Mouse (Mus musculus): ENCODE measurements around the gene Wnt4.

Gene Wnt4

DNA sequence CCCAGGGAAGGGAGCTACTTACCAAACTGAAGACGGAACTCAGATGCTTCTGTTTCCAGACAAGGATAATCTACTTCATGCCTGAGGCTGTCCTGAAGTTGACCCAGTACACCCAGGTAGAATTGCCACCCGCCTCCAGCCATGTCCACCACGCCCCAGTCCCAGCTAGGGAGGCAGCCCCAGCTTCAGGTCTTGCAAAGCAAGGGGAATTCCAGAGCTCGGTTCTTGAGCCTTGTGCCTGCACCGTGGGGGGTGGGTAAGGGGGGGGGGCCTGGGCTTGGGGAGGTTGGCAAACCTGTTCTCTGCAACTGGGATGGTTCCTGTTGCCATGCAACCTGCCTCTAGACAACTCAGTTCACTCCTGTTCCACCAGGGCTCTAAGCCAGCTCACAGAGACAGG, 2.1 kb downstream of the Wnt4 start:
- no peak for DNase-seq (ENCODE audit: low spot score)

DNA sequence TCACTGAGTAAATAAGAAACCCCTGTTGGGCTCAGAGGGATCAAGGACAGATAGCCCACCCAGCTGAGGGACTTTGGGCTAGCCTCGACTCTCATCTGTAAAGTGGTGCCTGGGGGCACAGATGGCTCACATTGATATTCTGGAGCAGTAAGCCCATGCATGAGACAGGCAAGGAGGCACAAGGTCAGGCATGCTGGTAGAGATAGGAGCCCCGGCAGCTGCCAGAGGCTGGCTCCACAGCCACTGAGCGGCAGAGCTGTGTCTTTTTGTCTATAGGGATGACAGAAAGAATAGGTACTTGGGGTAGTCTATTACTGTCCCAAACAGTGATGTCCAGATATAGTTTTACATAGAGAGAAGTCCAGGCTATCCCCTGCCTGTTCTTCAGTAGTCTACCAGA, 4.0 kb downstream of the Wnt4 start:
- no peak for DNase-seq (ENCODE audit: low spot score)

DNA sequence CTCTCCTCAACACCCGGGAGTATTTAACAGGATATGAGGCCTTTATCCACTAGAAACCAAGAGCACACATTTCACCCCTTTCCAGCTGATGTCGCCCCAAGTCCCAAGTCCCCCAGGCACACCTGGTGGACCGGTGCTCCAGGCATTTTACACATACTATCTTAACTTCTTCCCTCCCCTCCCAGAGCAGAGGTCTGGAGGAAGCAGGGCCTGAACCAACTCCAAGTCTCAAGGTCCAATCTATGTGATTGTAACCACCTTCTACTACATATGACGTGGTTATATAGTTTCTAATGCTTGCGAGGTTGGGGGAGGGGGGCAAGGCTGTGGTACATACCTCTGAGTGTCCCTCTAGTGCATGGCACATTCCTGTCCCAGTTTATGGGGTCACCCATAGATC, 4.8 kb downstream of the Wnt4 start:
- no peak for DNase-seq (ENCODE audit: low spot score)

DNA sequence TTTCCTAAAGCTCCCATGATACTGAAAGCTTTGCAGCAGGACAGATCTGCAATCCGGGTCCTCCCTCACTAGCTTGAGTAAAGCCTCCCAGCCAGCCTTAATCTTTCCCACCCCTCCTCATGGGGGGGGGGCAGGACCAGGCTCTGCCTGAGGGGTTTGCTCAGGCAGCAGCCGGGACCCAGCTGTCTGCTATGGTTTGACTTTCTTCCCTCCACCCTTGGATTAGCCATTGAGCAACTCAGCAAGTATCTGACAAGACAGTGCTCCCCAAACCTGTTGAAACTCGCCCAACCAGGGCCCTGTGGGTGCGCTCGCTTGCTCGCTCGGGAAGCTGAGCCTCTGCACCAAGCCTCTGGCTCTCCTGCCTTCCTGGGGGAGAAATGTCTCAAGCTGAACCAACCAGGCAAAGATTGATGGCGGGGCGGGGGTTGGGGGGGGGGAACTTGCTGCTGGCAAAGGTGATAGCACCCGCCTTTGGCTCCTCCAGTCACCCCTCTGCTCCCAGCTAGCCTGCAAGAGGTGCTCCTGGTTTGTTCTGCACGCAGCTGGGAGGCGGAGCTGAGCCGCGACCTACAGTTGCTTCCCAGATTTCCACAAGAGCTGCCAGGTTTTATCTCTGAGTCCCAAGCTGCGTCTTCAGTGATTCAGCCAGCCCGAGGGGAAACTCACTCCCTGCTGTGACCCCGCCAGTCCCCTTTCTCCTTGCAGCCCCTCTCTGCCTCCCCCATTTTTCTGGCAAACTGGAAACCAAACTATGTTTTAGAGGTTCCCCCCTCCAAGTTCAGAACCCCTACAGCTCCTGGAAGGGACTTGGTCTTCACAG, 5.5 kb downstream of the Wnt4 start:
- no peak for DNase-seq (ENCODE audit: low spot score)

DNA sequence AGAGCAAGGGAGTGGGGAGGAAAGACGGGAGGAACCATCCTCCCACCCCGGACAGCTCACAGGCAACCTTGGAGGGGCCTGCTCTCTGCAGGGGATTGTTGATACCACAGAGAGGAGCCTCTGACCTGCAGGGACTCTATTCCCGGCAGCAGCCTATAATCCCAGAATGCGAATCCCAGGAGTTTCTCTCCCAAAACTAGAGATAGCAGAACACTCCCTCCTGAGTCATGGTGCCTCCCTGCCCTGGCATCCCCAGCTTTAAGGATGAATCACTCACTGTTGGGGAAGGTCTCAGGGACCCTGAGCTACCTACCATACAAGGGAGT, 6.1 kb downstream of the Wnt4 start:
- no peak for DNase-seq (ENCODE audit: low spot score)

DNA sequence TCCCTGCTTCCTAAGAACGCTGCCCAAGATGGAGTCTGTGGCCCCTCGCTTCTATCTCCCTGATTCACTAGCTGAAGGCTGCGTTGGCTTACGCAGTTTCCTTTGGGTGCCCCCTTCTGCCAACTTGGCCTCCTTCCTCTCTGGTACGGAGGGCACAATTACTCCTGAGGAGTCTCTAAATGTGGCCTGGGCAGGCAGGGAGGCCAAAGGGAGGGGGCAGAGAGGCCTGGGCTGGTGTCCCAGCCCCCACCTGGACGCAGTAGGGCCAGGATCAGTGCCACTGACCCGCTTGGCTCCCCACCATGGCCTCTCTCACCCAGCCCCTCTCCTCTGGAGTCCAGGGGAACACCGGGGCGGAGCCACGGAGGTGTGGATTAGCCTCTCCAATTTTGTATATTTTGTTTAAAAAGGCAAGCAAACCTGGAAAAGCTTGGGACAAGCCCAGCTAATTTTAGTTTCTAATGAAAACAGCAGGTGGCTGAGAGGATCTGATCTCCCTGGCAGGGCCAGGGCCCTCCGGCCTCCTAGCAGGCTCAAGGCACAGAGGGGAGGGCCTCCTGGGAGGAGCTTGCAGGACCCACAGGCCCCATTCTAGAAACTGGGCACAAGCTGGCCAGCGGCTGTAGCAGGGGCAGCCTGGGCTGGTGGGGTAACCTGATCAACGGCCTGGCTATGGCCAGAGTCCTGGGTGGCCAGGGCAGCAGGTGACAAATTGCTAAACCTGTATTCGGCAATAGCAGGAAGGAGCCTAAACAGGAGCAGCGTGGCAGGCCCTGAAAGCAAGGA, 8.8 kb downstream of the Wnt4 start:
- DNase-seq (ENCODE audit: low spot score) = no peak

DNA sequence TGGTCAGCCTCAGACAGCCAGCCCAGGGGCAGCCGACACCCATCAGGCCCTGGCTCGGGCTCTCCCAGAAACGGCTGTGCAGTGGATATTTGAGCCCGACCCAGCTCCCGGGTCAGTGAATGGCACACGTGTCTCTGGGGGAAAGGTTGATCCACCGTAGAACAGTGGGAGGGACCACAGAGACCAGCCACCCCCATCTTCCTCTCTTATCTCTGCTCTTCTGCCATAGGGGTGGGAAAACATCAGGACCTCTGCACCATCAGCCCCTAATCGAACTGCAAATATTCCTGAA, 9.3 kb downstream of the Wnt4 start:
- DNase-seq (ENCODE audit: low spot score) = no peak

DNA sequence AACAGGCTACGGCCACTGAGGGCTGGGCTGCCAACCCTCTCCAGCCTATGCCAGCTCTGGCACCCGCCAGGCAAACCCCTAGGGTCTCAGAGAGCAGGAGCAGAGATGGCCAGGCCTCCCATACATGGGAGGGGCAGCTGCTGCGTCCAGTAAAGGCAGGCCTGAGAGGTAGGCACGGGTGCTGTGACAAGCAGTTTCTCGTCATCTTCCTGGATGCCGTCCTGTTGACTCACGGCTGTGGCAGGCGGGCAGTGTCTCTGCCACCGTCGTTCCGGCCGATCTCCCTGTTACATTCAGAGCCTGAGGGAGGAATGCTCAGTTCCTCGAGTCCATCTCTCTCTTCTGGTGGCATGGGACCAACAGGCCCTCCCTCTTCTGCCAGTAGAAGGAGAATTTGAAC, 9.9 kb downstream of the Wnt4 start:
- no peak for DNase-seq (ENCODE audit: low spot score)

DNA sequence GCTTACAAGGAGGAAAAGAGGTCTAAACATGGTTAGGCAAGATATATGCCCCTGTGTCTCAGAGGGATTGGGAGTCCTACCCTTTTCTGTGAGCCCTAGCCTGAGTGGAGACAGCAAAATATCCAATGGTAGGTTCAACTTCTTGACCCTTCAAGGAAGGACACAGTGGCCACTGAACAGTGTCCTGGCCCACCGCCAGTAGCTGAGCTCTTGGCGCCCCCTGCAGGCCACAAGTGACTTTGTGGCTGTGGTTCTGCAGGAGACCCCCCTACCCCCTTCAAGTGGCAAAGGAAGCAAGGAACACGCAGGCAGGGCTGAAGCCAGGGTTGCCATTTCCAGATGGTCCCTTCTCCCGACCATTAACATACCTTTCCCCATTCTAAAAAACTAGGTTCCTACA, 10.5 kb downstream of the Wnt4 start:
- DNase-seq (ENCODE audit: low spot score) = no peak

DNA sequence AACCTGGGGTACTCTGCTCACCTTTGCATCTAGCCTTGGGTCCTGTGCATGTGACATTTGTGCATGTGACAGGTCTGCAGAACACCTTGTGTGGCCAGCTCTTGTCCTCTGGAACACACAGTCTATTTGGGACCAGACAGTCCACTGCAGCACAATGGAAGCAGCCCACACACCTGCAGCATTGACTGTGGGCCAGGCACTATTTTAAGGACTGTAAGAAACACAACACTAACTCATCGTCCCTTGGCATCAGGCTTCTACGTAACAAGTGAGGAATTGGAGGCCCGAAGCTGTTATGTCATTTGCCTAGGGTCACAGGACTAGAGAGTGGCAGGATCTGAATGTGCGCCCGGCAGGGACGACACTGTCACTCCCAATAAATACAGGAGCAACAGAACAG, 12.4 kb downstream of the Wnt4 start:
- no peak for DNase-seq (ENCODE audit: low spot score)

DNA sequence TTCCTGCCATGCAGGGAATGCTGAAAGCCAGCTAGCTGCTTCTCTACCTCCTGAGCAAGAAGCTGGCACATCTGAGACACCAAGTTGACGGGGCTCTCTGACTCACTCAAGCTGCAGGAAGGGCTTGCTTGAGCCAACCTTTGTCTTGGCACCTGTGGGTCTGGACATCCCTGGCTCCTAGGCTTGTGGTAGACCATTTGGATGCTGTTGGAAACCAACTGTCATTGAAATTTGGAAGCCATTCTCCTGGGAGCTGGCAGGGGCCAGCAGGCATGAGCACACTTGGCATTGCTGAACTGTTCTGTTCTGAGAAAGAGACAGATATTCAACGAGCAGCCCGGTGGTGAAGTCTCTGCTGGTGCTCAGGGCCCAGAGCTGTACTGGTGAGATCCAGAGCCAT, 13.0 kb downstream of the Wnt4 start:
- no peak for DNase-seq (ENCODE audit: low spot score)

DNA sequence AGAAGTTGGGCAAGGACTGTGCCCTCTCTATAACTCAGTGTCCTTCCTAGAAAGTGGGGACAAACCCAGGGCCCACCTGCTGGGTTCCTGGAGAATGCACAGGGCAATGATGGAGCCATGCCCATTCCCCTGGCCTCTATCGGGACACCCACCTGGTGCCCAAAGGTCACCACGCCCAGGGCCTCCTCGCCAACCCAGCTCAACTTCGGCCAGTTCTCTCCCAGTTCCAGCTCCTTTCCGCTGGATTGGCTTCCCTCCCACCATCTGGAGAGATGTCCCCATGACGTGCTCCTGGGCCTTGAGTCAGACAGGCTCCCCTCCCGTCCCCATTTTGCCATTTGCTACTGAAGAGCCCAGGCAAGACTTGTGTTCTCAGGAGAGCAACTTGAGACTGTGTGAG, 15.3 kb downstream of the Wnt4 start:
- no peak for DNase-seq (ENCODE audit: low spot score)

DNA sequence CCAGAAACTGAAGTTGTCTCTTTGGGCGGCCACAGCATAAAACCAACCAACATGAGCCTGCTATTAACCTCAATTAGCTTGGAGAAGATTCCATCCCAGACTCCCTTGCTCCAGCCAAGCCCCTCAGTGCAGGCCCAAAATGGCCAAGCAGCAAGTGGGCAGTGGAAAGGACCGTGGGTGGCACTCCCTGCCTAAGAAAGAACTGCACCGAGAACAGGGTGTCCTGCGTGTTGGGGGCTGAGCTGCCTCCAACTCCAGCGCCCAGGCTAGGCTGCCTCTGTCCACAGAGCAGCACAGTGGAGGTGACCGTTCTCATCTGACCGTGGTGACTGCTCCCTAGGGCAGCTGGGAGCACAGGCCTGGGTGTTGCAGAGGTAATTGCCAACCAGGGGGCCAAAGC, 16.7 kb downstream of the Wnt4 start:
- no peak for DNase-seq (ENCODE audit: low spot score)

DNA sequence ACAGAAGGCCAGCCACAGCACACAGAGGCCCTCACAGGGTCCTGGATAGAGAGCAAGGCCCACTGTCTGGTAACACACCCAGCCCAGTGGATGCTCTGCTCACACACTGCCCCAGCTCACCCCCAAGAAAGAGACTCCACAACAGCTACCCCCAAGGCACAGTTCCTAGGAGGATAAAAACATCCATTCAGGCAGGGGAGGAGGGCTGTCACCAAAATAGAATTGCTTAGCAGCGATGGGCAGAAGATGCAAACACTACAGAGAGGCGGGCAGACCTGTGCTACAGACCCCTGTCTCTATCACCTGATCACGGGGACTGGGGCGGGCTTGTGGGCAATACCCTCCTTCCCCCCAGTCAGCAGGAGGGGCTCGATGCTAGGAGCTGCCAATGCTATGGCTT, 17.2 kb downstream of the Wnt4 start:
- DNase-seq (ENCODE audit: low spot score) = no peak

DNA sequence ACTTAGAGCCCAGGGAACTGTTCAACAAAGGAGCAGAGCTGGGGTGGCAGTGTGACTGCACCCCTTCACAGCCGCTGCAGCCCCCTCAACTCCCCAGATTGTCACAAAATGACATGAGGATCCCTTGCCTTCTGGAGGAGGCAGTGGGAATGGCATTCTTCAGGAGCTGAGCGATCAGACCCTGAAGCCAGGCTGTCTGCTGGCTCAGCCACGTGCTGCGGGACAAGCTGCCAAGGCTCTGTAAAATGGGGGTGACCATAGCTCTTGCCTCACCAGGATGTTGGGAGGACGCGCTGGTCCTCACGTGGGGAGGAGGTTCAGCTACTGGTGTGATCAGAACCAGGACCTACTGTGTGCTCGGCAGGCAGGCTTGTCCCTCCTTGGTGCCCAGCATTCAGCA, 17.7 kb downstream of the Wnt4 start:
- DNase-seq (ENCODE audit: low spot score) = no peak

DNA sequence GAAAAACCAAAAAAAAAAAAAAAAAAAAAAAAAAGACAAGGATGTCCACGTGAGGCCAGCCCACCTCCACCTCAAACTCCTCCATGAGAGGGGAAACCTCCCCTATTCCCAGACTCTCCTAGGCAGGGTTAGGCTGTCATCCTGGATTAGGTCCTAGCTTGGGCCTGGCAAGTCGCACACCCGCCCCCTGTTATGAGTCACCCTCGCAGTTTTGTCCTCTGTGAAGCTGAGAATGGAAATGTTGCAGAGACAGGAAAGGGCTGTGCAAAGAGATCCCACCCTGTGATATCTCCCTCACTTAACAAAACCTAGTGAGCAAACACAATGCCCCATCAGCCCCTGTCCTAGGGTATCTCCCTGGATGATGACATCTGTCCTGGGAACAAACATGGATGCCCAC, 20.3 kb downstream of the Wnt4 start:
- DNase-seq (ENCODE audit: low spot score) = no peak

DNA sequence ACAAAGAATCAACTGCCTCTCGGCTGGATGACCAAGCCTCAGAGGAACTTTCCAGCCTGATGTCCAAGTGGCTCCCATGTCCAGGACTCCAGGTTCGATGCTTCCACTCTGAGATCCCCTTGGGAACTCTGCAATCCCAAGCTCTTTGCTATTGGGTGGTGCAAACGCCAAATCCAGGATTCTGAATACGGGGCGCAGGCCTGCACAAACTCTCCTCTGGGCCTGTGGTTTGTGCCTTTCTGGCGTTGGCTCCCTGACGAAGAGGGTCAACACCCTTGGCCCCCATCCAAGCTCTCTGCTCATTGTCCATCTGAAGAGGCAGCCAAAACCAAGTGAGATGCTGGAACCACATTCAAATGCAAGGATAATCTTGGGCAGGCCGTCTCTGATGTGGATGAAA, 21.1 kb downstream of the Wnt4 start:
- no peak for DNase-seq (ENCODE audit: low spot score)

DNA sequence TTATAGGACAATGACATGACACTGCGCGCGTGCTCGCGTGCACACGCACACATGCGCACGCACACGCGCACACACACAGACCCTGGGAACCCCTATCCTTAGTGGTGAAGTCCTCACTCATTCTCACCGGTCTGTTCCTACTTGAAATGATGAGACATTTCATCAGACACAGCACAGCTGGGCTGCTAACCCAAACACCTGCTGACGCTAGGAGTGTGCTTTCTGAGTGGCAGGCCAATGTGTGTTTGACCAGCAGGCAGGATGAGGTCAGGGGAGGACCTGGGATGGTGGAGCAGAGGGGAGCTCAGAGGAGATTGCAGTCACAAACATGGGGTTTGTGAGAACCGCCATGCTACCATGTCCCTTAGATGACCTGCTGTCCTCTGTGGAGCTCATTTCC, 22.9 kb downstream of the Wnt4 start:
- DNase-seq (ENCODE audit: low spot score) = no peak

DNA sequence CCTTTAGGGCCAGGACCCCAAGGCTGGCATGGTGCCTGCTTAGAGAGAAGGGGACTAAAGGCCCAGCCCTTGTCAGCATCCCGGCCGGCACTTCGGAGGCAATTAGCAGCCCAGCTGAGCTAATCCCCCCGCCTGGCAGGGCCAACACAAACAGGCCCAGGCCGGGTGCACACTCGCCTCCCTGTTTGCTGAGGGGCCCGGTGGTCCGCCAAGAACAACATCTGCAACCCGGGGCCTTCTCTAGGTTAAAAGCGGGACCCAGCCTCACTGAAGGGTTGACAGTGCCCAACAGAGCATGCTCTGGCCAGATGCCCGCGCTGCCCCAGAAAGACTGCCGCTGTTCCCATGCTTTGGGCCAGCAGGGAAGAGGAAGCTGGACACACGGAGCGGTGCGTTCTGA, 24.3 kb downstream of the Wnt4 start:
- no peak for DNase-seq (ENCODE audit: low spot score)

DNA sequence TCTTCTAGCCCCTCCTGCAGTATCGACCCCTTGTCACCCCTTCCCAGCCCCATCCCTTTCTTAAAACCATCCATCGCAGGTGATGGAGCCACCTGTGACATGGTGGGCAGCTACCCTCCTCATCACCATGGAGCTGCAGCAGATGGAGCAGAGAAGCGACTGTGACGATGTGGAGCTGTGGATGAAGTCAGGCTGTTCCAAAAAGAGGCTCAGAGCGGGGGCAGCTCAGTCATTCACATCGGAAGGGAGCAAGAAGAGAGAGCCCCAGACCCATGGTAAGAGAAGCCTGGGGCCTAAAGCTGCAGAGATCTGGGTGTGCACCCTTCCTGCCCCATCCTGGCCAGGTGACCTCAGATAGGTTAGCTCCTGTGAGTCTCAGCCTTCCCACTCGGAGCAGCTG, 26.8 kb downstream of the Wnt4 start:
- no peak for DNase-seq (ENCODE audit: low spot score)

DNA sequence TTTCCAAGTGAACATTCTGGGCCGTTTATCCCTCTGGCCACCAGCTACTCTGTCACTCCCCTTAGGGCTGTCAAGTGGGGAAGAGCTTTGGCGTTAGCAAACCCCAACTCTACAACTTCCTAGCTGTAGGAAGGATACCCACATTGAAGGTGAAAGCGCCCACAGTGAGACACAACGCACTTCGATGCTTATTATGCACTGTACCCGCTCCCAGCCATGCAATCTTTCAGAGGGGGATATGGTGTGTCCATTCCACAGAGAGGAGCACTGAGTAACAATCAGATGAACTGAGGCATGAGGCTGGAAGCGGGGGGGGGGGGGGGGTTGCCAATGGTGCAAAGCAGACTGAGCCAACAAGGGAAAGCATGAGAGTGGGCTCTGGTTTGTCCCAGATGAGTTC, 27.8 kb downstream of the Wnt4 start:
- no peak for DNase-seq (ENCODE audit: low spot score)

DNA sequence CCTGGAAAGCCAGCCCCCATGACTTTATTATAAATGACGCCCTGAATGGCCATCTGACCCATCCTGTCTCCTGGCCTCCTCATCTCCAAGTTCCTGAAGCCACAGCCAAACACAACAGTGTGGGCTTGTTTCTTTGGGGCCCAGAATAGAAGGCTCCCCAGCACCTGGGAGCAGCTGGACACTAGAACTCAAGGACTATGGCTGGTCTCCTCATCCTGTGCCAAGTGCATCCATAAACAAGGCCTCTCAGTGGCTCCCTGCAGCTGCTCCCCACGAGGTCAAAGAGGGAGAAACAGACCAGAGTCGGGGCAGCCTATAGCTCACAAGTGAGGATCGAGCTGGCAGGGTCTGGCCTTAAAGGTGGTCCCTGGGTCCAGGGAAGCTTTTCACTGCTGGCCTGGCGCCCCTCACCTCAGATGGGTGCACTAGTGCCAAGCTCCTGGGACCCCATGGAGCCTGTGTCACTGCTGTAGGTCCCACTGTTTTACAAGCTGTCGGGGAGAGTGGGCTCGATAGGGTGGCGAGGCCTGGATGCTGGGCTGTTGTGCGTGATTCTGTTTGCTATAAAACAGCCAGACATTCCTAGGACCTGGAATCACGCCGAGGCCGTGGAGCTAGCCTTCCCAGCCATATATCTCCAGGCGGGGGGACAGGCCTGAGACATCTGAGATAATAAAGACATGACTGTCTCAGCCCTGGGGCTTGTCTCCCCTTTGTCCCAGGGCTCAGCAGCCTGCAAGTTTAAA, 28.7 kb downstream of the Wnt4 start:
- no peak for DNase-seq (ENCODE audit: low spot score)

DNA sequence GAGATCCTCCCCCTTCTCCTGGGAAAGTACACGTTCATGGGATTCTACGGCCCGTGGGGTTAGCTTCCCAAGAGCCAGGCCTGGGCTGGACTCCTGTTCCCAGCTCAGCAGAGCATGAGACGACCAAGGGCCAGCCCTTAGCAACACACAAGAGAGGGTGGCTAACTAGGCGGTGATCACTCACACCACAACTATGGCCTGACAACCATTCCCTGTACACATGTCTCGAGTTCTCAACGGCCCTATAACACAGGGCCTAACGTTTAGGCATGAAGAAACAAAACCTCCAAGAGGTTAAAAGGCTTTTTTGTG, 29.2 kb downstream of the Wnt4 start:
- no peak for DNase-seq (ENCODE audit: low spot score)
